Mouse (Mus musculus): Measurements from ENCODE around the gene 4930519P11Rik. TPM values are rescaled to one million over a fixed set of nuclear protein-coding genes. Genes with fewer than 3 reads are reported as not detected.

4930519P11Rik gene
- polyA plus RNA-seq, 1 experiment from 2014 or later, result 0.51 TPM

GRCm38 (mm10) chr2:154642712-154643385 lies 29.6 kb upstream of the 4930519P11Rik start:
- no peak overlapping the region for H3K4me2 ChIP-seq
- peaks cover 7% of the 10 kb centered on the region; the same call in 1 of the 2 replicates for H3K9me3 ChIP-seq
- H3K36me3 ChIP-seq, result peaks cover 82% of the 10 kb centered on the region
- no peaks in the 10 kb centered on the region for H3K4me1 ChIP-seq (replicated peaks)
- H3K9ac ChIP-seq, result no peak overlapping the region
- H3K4me3 ChIP-seq, result no peak overlapping the region
- H3K27ac ChIP-seq, result no peak overlapping the region
- 91% methylated on average over 6 of the region's 6 CpGs for WGBS
- H3K27me3 ChIP-seq, result no peaks in the 10 kb centered on the region
- ATAC-seq (ENCODE audit: low FRiP score), result no peak

- Histone ChIP-seq H3K27me3 (no peaks in the 10 kb centered on the region), H3K27ac (no peak overlapping the region), H3K4me3 (no peak overlapping the region), H3K4me2 (no peak overlapping the region), H3K4me1 (replicated peaks) (no peaks in the 10 kb centered on the region), H3K9me3 (peaks cover 7% of the 10 kb centered on the region; the same call in 1 of the 2 replicates), H3K36me3 (peaks cover 90% of the 10 kb centered on the region), H3K9ac (no peak overlapping the region)
- WGBS, result 96% methylated on average over 9 of the region's 9 CpGs
- no peak for ATAC-seq (ENCODE audit: low FRiP score)
Observed at GRCm38 (mm10) chr2:154642005-154642459, 28.8 kb upstream of the 4930519P11Rik start.

GRCm38 (mm10) chr2:154641176-154641575 lies 27.9 kb upstream of the 4930519P11Rik start:
- no peak overlapping the region for H3K27ac ChIP-seq
- H3K9me3 ChIP-seq, result peaks cover 7% of the 10 kb centered on the region; the same call in 1 of the 2 replicates
- 83% methylated on average over 8 of the region's 8 CpGs for WGBS
- no peaks in the 10 kb centered on the region for H3K27me3 ChIP-seq
- no peaks in the 10 kb centered on the region for H3K4me1 ChIP-seq (replicated peaks)
- no peak overlapping the region for H3K9ac ChIP-seq
- no peak overlapping the region for H3K4me3 ChIP-seq
- no peak for ATAC-seq (ENCODE audit: low FRiP score)
- H3K4me2 ChIP-seq, result no peak overlapping the region
- H3K36me3 ChIP-seq, result peaks cover 88% of the 10 kb centered on the region

- no peak overlapping the region for H3K27ac ChIP-seq
- no peaks in the 10 kb centered on the region for H3K4me1 ChIP-seq (replicated peaks)
- no peak overlapping the region for H3K4me2 ChIP-seq
- H3K9me3 ChIP-seq, result peaks cover 7% of the 10 kb centered on the region; the same call in 1 of the 2 replicates
- no peaks in the 10 kb centered on the region for H3K27me3 ChIP-seq
- WGBS, result 95% methylated on average over 4 of the region's 4 CpGs
- no peak overlapping the region for H3K4me3 ChIP-seq
- H3K9ac ChIP-seq, result no peak overlapping the region
- H3K36me3 ChIP-seq, result peaks cover 91% of the 10 kb centered on the region
- no peak for ATAC-seq (ENCODE audit: low FRiP score)
Observed at GRCm38 (mm10) chr2:154639115-154639514, 25.9 kb upstream of the 4930519P11Rik start.

GRCm38 (mm10) chr2:154638521-154638920 lies 25.3 kb upstream of the 4930519P11Rik start:
- no peaks in the 10 kb centered on the region for H3K4me1 ChIP-seq (replicated peaks)
- no peak overlapping the region for H3K27ac ChIP-seq
- H3K36me3 ChIP-seq, result peaks cover 88% of the 10 kb centered on the region
- WGBS, result 96% methylated on average over 3 of the region's 3 CpGs
- H3K9me3 ChIP-seq, result peaks cover 7% of the 10 kb centered on the region; the same call in 1 of the 2 replicates
- no peak for ATAC-seq (ENCODE audit: low FRiP score)
- no peaks in the 10 kb centered on the region for H3K27me3 ChIP-seq
- no peak overlapping the region for H3K9ac ChIP-seq
- H3K4me2 ChIP-seq, result no peak overlapping the region
- H3K4me3 ChIP-seq, result no peak overlapping the region

GRCm38 (mm10) chr2:154635826-154636225 lies 22.6 kb upstream of the 4930519P11Rik start:
- no peak for ATAC-seq (ENCODE audit: low FRiP score)
- Histone ChIP-seq H3K9ac (no peak overlapping the region), H3K4me2 (no peak overlapping the region), H3K4me3 (no peak overlapping the region), H3K4me1 (replicated peaks) (no peaks in the 10 kb centered on the region), H3K27ac (no peak overlapping the region), H3K36me3 (peaks cover 86% of the 10 kb centered on the region), H3K27me3 (no peaks in the 10 kb centered on the region), H3K9me3 (peaks cover 7% of the 10 kb centered on the region; the same call in 1 of the 2 replicates)
- 100% methylated on average over 2 of the region's 2 CpGs for WGBS

- H3K27ac ChIP-seq, result no peak overlapping the region
- peaks cover 83% of the 10 kb centered on the region for H3K36me3 ChIP-seq
- WGBS, result 97% methylated on average over 9 of the region's 9 CpGs
- ATAC-seq (ENCODE audit: low FRiP score), result no peak
- no peaks in the 10 kb centered on the region for H3K27me3 ChIP-seq
- no peak overlapping the region for H3K9ac ChIP-seq
- H3K4me2 ChIP-seq, result no peak overlapping the region
- no peak overlapping the region for H3K4me3 ChIP-seq
- peaks cover 7% of the 10 kb centered on the region; the same call in 1 of the 2 replicates for H3K9me3 ChIP-seq
- no peaks in the 10 kb centered on the region for H3K4me1 ChIP-seq (replicated peaks)
Observed at GRCm38 (mm10) chr2:154633876-154634644, 20.8 kb upstream of the 4930519P11Rik start.

- Histone ChIP-seq H3K36me3 (peaks cover 83% of the 10 kb centered on the region), H3K27ac (no peak overlapping the region), H3K9ac (no peak overlapping the region), H3K4me1 (replicated peaks) (no peaks in the 10 kb centered on the region), H3K9me3 (peaks cover 3% of the 10 kb centered on the region; the same call in 1 of the 2 replicates), H3K27me3 (no peaks in the 10 kb centered on the region), H3K4me2 (no peak overlapping the region), H3K4me3 (no peak overlapping the region)
- WGBS, result 84% methylated on average over 5 of the region's 5 CpGs
- ATAC-seq (ENCODE audit: low FRiP score), result no peak
Observed at GRCm38 (mm10) chr2:154633039-154633742, 20.0 kb upstream of the 4930519P11Rik start.

- no peaks in the 10 kb centered on the region for H3K4me1 ChIP-seq (replicated peaks)
- no peak for ATAC-seq (ENCODE audit: low FRiP score)
- no peak overlapping the region for H3K27ac ChIP-seq
- H3K9me3 ChIP-seq, result no peaks in the 10 kb centered on the region
- no peak overlapping the region for H3K4me3 ChIP-seq
- H3K27me3 ChIP-seq, result no peaks in the 10 kb centered on the region
- whole genome bisulfite sequencing, result 94% methylated on average over 16 of the region's 16 CpGs
- H3K36me3 ChIP-seq, result peaks cover 80% of the 10 kb centered on the region
- no peak overlapping the region for H3K9ac ChIP-seq
- H3K4me2 ChIP-seq, result no peak overlapping the region
Observed at GRCm38 (mm10) chr2:154632203-154632780, 19.1 kb upstream of the 4930519P11Rik start.

- H3K27me3 ChIP-seq, result no peaks in the 10 kb centered on the region
- 78% methylated on average over 5 of the region's 5 CpGs for WGBS
- peaks cover 84% of the 10 kb centered on the region for H3K36me3 ChIP-seq
- H3K4me2 ChIP-seq, result no peak overlapping the region
- no peak overlapping the region for H3K27ac ChIP-seq
- H3K9ac ChIP-seq, result no peak overlapping the region
- H3K9me3 ChIP-seq, result no peaks in the 10 kb centered on the region
- H3K4me1 ChIP-seq (replicated peaks), result no peaks in the 10 kb centered on the region
- no peak overlapping the region for H3K4me3 ChIP-seq
- no peak for ATAC-seq (ENCODE audit: low FRiP score)
Observed at GRCm38 (mm10) chr2:154630531-154630930, 17.3 kb upstream of the 4930519P11Rik start.

GRCm38 (mm10) chr2:154624137-154624536 lies 10.9 kb upstream of the 4930519P11Rik start:
- Histone ChIP-seq H3K9me3 (0 out of 2 replicates have a peak, but pooled peaks cover 5% of the 10 kb centered on the region), H3K27me3 (no peaks in the 10 kb centered on the region), H3K9ac (no peak overlapping the region), H3K4me2 (no peak overlapping the region), H3K36me3 (peaks cover 79% of the 10 kb centered on the region), H3K27ac (no peak overlapping the region), H3K4me3 (no peak overlapping the region), H3K4me1 (replicated peaks) (no peaks in the 10 kb centered on the region)
- ATAC-seq (ENCODE audit: low FRiP score), result no peak

- Histone ChIP-seq H3K9me3 (0 out of 2 replicates have a peak, but pooled peaks cover 5% of the 10 kb centered on the region), H3K27me3 (no peaks in the 10 kb centered on the region), H3K9ac (no peak overlapping the region), H3K36me3 (peaks cover 72% of the 10 kb centered on the region), H3K27ac (no peak overlapping the region), H3K4me3 (no peak overlapping the region), H3K4me1 (replicated peaks) (no peaks in the 10 kb centered on the region), H3K4me2 (no peak overlapping the region)
- WGBS, result 86% methylated on average over 5 of the region's 5 CpGs
- ATAC-seq (ENCODE audit: low FRiP score), result no peak
Observed at GRCm38 (mm10) chr2:154621684-154622083, 8.4 kb upstream of the 4930519P11Rik start.
